Mouse (Mus musculus) cerebellum, adult (tissue): ENCODE results near the gene Sfmbt2.
"Not testable (repeated sequence)": the region's sequence is repeated elsewhere in the genome, so short reads cannot be mapped to it uniquely, and the experiment has no call there.

Source experiments
- ATAC-seq: cut with Nextera tagmentation; 2 replicates; pipeline ENCODE4 v1.9.2; 2017; ENCODE audit warnings: mild to moderate bottlenecking, moderate library complexity, mixed read lengths; ENCODE audit not compliant: insufficient number of reproducible peaks, low FRiP score, low TSS enrichment

Gene Sfmbt2

GRCm38 (mm10) chr2:10370176-10370575, at the start of gene Sfmbt2:
Gene Sfmbt2, plus strand, starts transcription at chr2:10370510.
- no peak for ATAC-seq

- ATAC-seq, result no peak
Observed at GRCm38 (mm10) chr2:10321093-10321492, 49.2 kb upstream of the Sfmbt2 start.

GRCm38 (mm10) chr2:10323173-10323572, 47.1 kb upstream of the Sfmbt2 start:
- no peak for ATAC-seq

GRCm38 (mm10) chr2:10324980-10325379, 45.3 kb upstream of the Sfmbt2 start:
- no peak for ATAC-seq

- ATAC-seq, result no peak
Observed at GRCm38 (mm10) chr2:10330216-10330615, 40.1 kb upstream of the Sfmbt2 start.

GRCm38 (mm10) chr2:10334299-10334698, 36.0 kb upstream of the Sfmbt2 start:
- ATAC-seq, result no peak

- no peak for ATAC-seq
Observed at GRCm38 (mm10) chr2:10335037-10335608, 35.2 kb upstream of the Sfmbt2 start.

- ATAC-seq, result no peak
Observed at GRCm38 (mm10) chr2:10340022-10340421, 30.3 kb upstream of the Sfmbt2 start.

GRCm38 (mm10) chr2:10343523-10343922, 26.8 kb upstream of the Sfmbt2 start:
- no peak for ATAC-seq

GRCm38 (mm10) chr2:10344073-10344472, 26.2 kb upstream of the Sfmbt2 start:
- not testable (repeated sequence) for ATAC-seq

GRCm38 (mm10) chr2:10347193-10347592, 23.1 kb upstream of the Sfmbt2 start:
- no peak for ATAC-seq

- ATAC-seq, result no peak
Observed at GRCm38 (mm10) chr2:10348036-10348435, 22.3 kb upstream of the Sfmbt2 start.

- ATAC-seq, result no peak
Observed at GRCm38 (mm10) chr2:10350266-10350810, 20.0 kb upstream of the Sfmbt2 start.

- no peak for ATAC-seq
Observed at GRCm38 (mm10) chr2:10351125-10351524, 19.2 kb upstream of the Sfmbt2 start.

- no peak for ATAC-seq
Observed at GRCm38 (mm10) chr2:10352887-10353286, 17.4 kb upstream of the Sfmbt2 start.

GRCm38 (mm10) chr2:10353889-10354288, 16.4 kb upstream of the Sfmbt2 start:
- no peak for ATAC-seq

- no peak for ATAC-seq
Observed at GRCm38 (mm10) chr2:10359861-10360260, 10.4 kb upstream of the Sfmbt2 start.

- ATAC-seq, result no peak
Observed at GRCm38 (mm10) chr2:10365081-10365480, 5.2 kb upstream of the Sfmbt2 start.

- ATAC-seq, result no peak
Observed at GRCm38 (mm10) chr2:10366284-10366683, 4.0 kb upstream of the Sfmbt2 start.

GRCm38 (mm10) chr2:10369676-10370075, 634 bp upstream of the Sfmbt2 start:
- ATAC-seq, result no peak

GRCm38 (mm10) chr2:10370687-10371458, 563 bp downstream of the Sfmbt2 start:
- ATAC-seq, result no peak

- no peak for ATAC-seq
Observed at GRCm38 (mm10) chr2:10371459-10371817, 1.1 kb downstream of the Sfmbt2 start.
